18 mouse cellular contexts compared by ENCODE assay signal in genomic region chr15:61189481-61189880, GRCm38 (mm10).
DNase-seq lines count a peak whose midpoint lies in the region; ATAC-seq and TF ChIP-seq lines count a peak whose summit lies in the region.
"Had no signal": no experiment of that assay in that cellular context is flagged by ENCODE, and none has a peak within 500 bp of the region (broad histone marks: within the 10 kb centered on the region; RNA-seq: fewer than 3 reads in every experiment).

No protein-coding gene starts in this region.

- H3ac ChIP-seq in myocyte (ENCODE audit: control insufficient read depth, insufficient read length), result no peak overlapping the region

- no peaks in the 10 kb centered on the region for H3K27me3 ChIP-seq in forebrain, postnatal 0 days (ENCODE audit: insufficient read depth, low read length)
- H3K27me3 ChIP-seq in forebrain, embryonic 14.5 days (replicated peaks; ENCODE audit: control insufficient read depth, insufficient read depth, low read length), result no peaks in the 10 kb centered on the region
- H3K27me3 ChIP-seq in heart, embryonic 10.5 days (ENCODE audit: insufficient read depth, poor library complexity, severe bottlenecking), result no peaks in the 10 kb centered on the region
- H3K27me3 ChIP-seq in embryonic facial prominence, embryonic 10.5 days (replicated peaks; ENCODE audit: low read depth, poor library complexity, severe bottlenecking), result no peaks in the 10 kb centered on the region
- no peaks in the 10 kb centered on the region for H3K27me3 ChIP-seq in myocyte (ENCODE audit: control insufficient read depth, insufficient read depth, insufficient read length)
- H3K27me3 ChIP-seq: forebrain, embryonic 13.5 days; liver, embryonic 15.5 days had no signal

- intact Hi-C loops in heart, postnatal 10 days (cut with DNase I), result no loop called here

- no peaks in the 10 kb centered on the region for H3K9me3 ChIP-seq in forebrain, postnatal 0 days (ENCODE audit: low read length)
- no peaks in the 10 kb centered on the region for H3K9me3 ChIP-seq in forebrain, embryonic 14.5 days (replicated peaks; ENCODE audit: control insufficient read depth, low read length)
- no peaks in the 10 kb centered on the region for H3K9me3 ChIP-seq in heart, embryonic 10.5 days
- H3K9me3 ChIP-seq in embryonic facial prominence, embryonic 10.5 days, result no peaks in the 10 kb centered on the region
- H3K9me3 ChIP-seq: forebrain, embryonic 13.5 days; liver, embryonic 15.5 days had no signal

- no peaks in the 10 kb centered on the region for H3K79me2 ChIP-seq in myocyte (ENCODE audit: control insufficient read depth, insufficient read depth)

- H3K4me3 ChIP-seq in forebrain, postnatal 0 days (ENCODE audit: low read depth, low read length), result no peak overlapping the region
- H3K4me3 ChIP-seq in forebrain, embryonic 14.5 days (ENCODE audit: low read depth, low read length), result no peak overlapping the region
- H3K4me3 ChIP-seq in heart, embryonic 10.5 days, result no peak overlapping the region
- no peak overlapping the region for H3K4me3 ChIP-seq in embryonic facial prominence, embryonic 10.5 days
- H3K4me3 ChIP-seq in myocyte, result no peak overlapping the region
- H3K4me3 ChIP-seq: forebrain, embryonic 13.5 days; liver, embryonic 15.5 days had no signal

- H3K4me2 ChIP-seq in forebrain, postnatal 0 days (ENCODE audit: low read depth), result no peak overlapping the region
- no peak overlapping the region for H3K4me2 ChIP-seq in forebrain, embryonic 14.5 days (ENCODE audit: low read length)
- peak overlapping the region; percentile 46 for H3K4me2 ChIP-seq in myocyte (ENCODE audit: low read depth)
- H3K4me2 ChIP-seq: forebrain, embryonic 13.5 days; liver, embryonic 15.5 days had no signal

- DNase-seq in forebrain, postnatal 0 days, result peak; percentile 6
- no peak for DNase-seq in forebrain, embryonic 14.5 days (ENCODE audit: low spot score)
- DNase-seq in heart, postnatal 10 days, result peak; percentile 5 to 17
- no peak for DNase-seq in heart, embryonic 10.5 days (ENCODE audit: low spot score)
- peak; percentile 14 for DNase-seq in embryonic facial prominence, embryonic 10.5 days (ENCODE audit: low spot score)
- DNase-seq in thymus, postnatal 25 days, result no peak
- DNase-seq: adrenal gland, postnatal 14 days; B cell, adult 2 months; cerebellum, adult 9-10 months; kidney, adult 2 months; kidney, postnatal 36 days; layer of hippocampus, postnatal 36 days; left cerebral cortex, postnatal 4 days; lung, postnatal 10 days had no signal

- no peak for ATAC-seq in forebrain, postnatal 0 days
- ATAC-seq in forebrain, embryonic 14.5 days, result no peak
- no peak for ATAC-seq in erythroid progenitor cell, adult 5-6 weeks (replicated peaks; ENCODE audit: low FRiP score, poor library complexity, severe bottlenecking)
- ATAC-seq: forebrain, embryonic 13.5 days had no signal

- 75% methylated on average over 8 of the region's 8 CpGs for WGBS in forebrain, postnatal 0 days
- WGBS in forebrain, embryonic 14.5 days, result 78% methylated on average over 8 of the region's 8 CpGs
- WGBS in heart, embryonic 10.5 days, result 55% methylated on average over 8 of the region's 8 CpGs
- WGBS in embryonic facial prominence, embryonic 10.5 days, result 42% methylated on average over 8 of the region's 8 CpGs

- TF ChIP-seq CTCF in forebrain, postnatal 0 days (IDR thresholded peaks at IDR 0.05; ENCODE audit: low read depth), result no peak

- H3K4me1 ChIP-seq in forebrain, postnatal 0 days (ENCODE audit: insufficient read depth), result no peaks in the 10 kb centered on the region
- no peaks in the 10 kb centered on the region for H3K4me1 ChIP-seq in forebrain, embryonic 14.5 days (ENCODE audit: control insufficient read depth, insufficient read depth, low read length)
- H3K4me1 ChIP-seq in heart, embryonic 10.5 days, result no peaks in the 10 kb centered on the region
- peaks cover 20% of the 10 kb centered on the region for H3K4me1 ChIP-seq in embryonic facial prominence, embryonic 10.5 days
- H3K4me1 ChIP-seq: liver, embryonic 15.5 days had no signal

- TF ChIP-seq POLR2A in myocyte (IDR thresholded peaks at IDR 0.05; ENCODE audit: insufficient read length, low read depth), result no peak

- no peak overlapping the region for H3K27ac ChIP-seq in forebrain, postnatal 0 days (ENCODE audit: low read depth, low read length)
- no peak overlapping the region for H3K27ac ChIP-seq in forebrain, embryonic 14.5 days (ENCODE audit: low read depth, low read length)
- no peak overlapping the region for H3K27ac ChIP-seq in heart, embryonic 10.5 days
- peak overlapping the region; percentile 65 for H3K27ac ChIP-seq in embryonic facial prominence, embryonic 10.5 days (replicated peaks)
- H3K27ac ChIP-seq: forebrain, embryonic 13.5 days; liver, embryonic 15.5 days had no signal

- H3K36me3 ChIP-seq in forebrain, postnatal 0 days (ENCODE audit: insufficient read depth), result no peaks in the 10 kb centered on the region
- no peaks in the 10 kb centered on the region for H3K36me3 ChIP-seq in forebrain, embryonic 14.5 days (ENCODE audit: control insufficient read depth, insufficient read depth, low read length)
- H3K36me3 ChIP-seq in heart, embryonic 10.5 days, result no peaks in the 10 kb centered on the region
- H3K36me3 ChIP-seq in embryonic facial prominence, embryonic 10.5 days (replicated peaks), result no peaks in the 10 kb centered on the region
- no peaks in the 10 kb centered on the region for H3K36me3 ChIP-seq in myocyte (ENCODE audit: control insufficient read depth, insufficient read depth)
- H3K36me3 ChIP-seq: liver, embryonic 15.5 days had no signal

- H3K9ac ChIP-seq in forebrain, postnatal 0 days, result no peak overlapping the region
- H3K9ac ChIP-seq in forebrain, embryonic 14.5 days (ENCODE audit: low read length), result no peak overlapping the region
- H3K9ac ChIP-seq: forebrain, embryonic 13.5 days; liver, embryonic 15.5 days had no signal

TF ChIP-seq in myocyte, 11 proteins besides CTCF, POLR2A, EP300 and RAD21:
- no peak for TF ChIP-seq TCF12 (IDR thresholded peaks at IDR 0.05; ENCODE audit: insufficient read depth, poor library complexity, severe bottlenecking)
- TF ChIP-seq TCF3 (IDR thresholded peaks at IDR 0.05; ENCODE audit: insufficient read length, low read depth), result no peak
- no peak for TF ChIP-seq SRF (IDR thresholded peaks at IDR 0.05; ENCODE audit: control insufficient read depth, insufficient read length, low read depth)
- TF ChIP-seq E2F4 (IDR thresholded peaks at IDR 0.05; ENCODE audit: insufficient read depth), result no peak
- no peak for TF ChIP-seq MAX (IDR thresholded peaks at IDR 0.05; ENCODE audit: low read depth)
- TF ChIP-seq MYOG (IDR thresholded peaks at IDR 0.05; ENCODE audit: control insufficient read depth in 1 of 3, insufficient read depth in 1 of 3, insufficient read length in 2 of 3, low read depth in 2 of 3), result no peak
- no peak for TF ChIP-seq POLR2AphosphoS2 (IDR thresholded peaks at IDR 0.05; ENCODE audit: insufficient read length, low read depth)
- no peak for TF ChIP-seq REST (IDR thresholded peaks at IDR 0.05; ENCODE audit: insufficient read depth, insufficient read length)
- TF ChIP-seq USF1 (IDR thresholded peaks at IDR 0.05; ENCODE audit: low read depth), result no peak
- no peak for TF ChIP-seq MYOD1 (IDR thresholded peaks at IDR 0.05; ENCODE audit: control insufficient read depth in 1 of 3, insufficient read length in 2 of 3, low read depth in 2 of 3)
- TF ChIP-seq CEBPB (IDR thresholded peaks at IDR 0.05; ENCODE audit: insufficient read depth, poor library complexity, severe bottlenecking), result no peak

Comparison
In these comparisons a context has a peak if more than half of its experiments do, and no peak if none do; other contexts are left out.
1. DNase-seq: peak in forebrain, postnatal 0 days (single experiment), heart, postnatal 10 days (2 of 2) and embryonic facial prominence, embryonic 10.5 days (single experiment); none in forebrain, embryonic 14.5 days (single experiment), heart, embryonic 10.5 days (single experiment) and thymus, postnatal 25 days (single experiment).